Mouse (Mus musculus) CD4-positive naive resting alpha-beta T cell, adult 76 days (primary cell): ENCODE data around the gene Grm1. TPM values are rescaled to one million over a fixed set of nuclear protein-coding genes. Genes with fewer than 3 reads are reported as not detected.

ENCODE experiments used
- total RNA-seq: library from RNA; stranded (reverse); gene quantifications from one replicate; pipeline ENCODE4 v1.2.4, GENCODE M21; 2023

Grm1 gene
- total RNA-seq = not detected

GRCm38 (mm10) chr10:11081611-11082398 lies at the start of gene Grm1:
Gene Grm1, minus strand, starts transcription at chr10:11082356.

DNA sequence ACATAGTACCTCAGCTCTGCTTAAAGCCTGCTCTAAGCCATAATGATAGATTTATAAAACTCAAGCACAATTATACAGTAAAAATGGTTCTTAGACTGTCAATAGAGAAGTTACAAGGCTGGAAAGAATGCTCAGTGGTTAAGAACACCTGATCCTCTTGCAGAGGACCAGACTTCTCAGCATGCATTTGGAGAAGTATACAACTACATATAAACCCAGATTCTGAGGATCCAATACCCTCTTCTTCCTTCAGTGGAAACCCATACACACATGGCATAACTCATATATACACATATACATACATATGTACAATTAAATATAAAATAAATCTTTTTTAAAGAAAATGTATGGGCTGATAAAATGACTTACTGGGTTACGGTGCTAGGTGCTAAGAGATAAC lies 401.1 kb downstream of the Grm1 start, which contains the start of gene Gm10944:
Gene Gm10944 (plus strand): TSS at position 301 of the 400 bp plus-strand sequence.

Other genes starting within 250 kb of the Grm1 start
- gene Shprh, start 67.1 kb upstream of the Grm1 start, total RNA-seq = 31.6 TPM
- 7.5 TPM for gene Fbxo30, start 199.0 kb upstream of the Grm1 start, total RNA-seq